Mouse (Mus musculus) adipocyte (in vitro differentiated cells): ENCODE measurements around the gene Rnf186.
"Not testable (repeated sequence)": the region's sequence is repeated elsewhere in the genome, so short reads cannot be mapped to it uniquely, and the experiment has no call there.

Source experiments
- DNase-seq: peaks from one replicate; pipeline ENCODE4 v3.0.0-alpha.2; 2016; ENCODE audit warnings: low spot score

Rnf186 gene

DNA sequence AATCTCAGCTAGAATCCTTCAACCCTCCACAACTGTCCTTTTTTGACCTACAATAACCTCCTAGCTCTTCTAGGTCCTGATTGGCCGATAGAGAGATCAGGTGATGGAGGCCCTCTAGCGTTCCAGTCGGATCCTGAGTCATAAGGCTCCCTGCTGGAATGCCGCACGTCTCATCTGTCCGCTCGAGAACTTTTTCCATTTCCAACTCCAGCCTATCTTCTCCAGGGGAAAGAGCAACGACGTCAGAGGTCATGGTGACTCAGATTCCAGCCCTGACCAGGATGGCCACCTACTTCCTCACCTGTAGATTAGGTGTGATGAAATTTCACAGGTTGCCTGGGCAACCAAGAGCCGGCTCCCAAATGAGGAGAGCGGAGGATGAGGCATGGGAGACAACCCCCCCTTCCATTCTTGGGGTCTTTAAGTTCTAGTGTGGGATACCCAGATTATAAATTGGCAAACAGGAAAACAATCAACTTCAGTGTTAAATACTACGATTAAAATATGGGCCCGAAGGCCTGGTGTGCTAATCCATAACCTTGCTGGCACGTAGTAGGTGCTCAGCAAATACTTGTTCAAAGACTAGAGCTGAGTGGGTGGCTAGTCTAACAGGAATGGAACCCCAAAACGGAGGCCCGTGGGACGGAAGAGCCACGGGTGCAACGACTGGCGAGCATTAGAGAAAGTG lies 5.4 kb downstream of the Rnf186 start:
- DNase-seq, result peak; percentile 88

DNA sequence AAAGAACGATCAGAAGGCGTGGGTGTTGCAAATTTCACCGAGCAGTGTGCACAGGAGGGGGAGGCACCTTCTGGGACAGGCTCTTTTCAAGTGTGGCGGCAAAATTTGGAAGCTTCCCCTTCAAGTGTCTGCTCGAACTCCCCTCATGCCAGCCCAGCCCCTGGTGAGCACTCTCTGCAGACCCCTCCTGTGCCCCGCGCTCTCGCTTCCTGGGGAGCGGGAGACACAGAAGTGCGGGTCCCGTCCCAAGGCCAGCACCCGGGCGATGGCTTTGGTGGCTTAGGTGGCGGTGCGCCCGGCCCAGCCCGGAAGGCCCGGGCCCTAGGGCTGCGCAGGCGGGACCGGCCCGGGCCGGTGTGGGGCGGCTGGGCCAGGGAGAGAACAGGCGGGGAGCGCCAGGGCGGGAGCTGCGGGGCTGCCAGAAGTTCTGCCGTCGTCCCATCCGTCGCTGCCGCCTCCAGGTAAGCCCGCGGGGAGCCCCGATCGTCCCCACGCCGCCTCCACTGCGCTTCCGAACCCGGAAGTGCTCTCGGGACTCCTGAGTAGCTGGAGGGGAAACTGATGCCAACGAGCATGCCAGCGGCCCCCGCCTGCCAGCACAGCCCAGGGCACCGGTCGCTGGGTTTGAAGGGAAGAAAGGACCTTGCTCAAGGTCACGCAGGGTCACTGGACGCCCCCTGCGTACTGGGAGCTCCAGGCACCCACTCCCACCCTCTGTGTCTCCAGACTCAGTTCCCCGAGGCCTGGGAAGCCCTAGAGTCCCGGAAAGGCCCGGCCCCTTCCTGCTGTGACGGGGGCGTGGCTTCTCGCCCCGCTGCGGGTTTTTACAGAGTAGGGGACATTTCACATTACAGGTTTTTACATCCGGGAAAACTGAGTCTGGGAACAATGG lies 6.2 kb downstream of the Rnf186 start, which contains the start of gene Tmco4:
Gene Tmco4, plus strand, starts transcription at position 62 of the 892 bp plus-strand sequence.
- DNase-seq, result peak; percentile 87

DNA sequence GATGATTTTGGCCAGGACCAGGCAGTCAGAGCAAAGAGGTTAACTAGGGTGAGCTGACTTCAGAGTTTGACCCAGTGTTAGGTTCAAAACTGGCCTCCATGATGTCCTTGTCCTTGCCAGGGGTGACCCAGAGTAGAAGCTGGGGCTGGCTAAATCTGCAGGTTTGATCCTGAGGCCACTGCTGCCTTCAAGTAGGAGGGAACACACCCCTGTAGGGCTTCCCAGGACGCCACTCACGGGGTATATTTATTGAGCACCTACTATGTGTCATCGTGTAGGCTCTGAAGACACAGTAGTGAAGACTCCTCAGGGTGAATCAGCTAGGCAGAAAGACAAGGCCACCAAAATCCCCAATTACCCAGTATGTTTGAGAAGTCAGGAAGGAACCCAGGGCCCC lies 6.8 kb downstream of the Rnf186 start:
- DNase-seq, result no peak

DNA sequence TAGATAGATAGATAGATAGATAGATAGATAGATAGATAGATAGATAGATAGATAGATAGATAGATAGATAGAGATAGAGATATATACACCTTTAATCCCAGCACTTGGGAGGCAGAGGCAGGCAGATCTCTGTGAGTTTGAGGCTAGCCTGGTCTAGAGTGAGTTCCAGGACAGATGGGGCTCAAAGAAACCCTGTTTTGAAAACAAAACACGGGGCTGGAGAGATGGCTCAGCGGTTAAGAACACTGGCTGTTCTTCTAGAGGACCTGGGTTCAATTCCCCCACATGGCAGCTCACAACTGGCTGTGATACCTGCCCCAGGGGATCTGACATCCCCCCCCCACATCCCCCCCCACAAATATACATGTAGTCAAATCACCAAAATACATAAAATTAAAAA lies 7.6 kb downstream of the Rnf186 start:
- DNase-seq, result not testable (repeated sequence)

DNA sequence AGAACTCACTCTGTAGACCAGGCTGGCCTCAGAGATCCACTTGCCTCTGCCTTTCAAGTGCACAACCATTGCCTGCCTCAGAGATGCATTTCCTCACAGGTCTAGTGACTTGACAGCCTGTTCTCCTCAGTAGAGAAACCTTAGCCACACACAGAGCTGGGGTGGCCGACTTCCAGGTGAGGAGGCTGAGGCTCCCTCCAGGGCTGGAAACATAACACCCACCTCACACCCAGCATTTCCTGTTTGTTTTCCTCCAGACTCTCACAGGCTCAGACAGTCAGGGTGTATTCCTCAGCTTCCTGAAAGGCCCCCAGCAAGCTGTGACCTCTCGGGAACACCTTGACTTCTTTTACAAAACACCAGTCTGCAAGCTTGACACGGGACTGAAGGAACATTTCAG lies 8.3 kb downstream of the Rnf186 start:
- no peak for DNase-seq

DNA sequence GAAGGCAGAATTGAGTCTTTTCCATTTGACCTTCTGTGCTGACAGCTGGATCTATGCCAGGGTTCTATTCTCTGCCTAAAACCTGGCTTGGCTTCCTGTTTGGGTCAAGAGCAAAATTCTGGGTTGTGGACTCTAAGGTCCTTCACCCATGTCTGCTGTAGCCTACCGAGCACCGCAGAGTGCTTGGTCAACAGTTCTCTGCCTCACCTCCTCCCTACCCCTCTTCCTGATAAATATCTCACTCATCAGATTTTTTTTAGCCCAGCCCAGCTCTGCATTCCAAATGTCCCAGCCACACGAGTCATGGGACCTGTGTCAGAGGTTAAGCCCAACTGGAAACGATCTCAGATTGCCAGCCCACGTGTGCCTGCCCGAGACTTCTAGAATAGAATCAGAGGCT lies 9.1 kb downstream of the Rnf186 start:
- DNase-seq, result peak; percentile 63

DNA sequence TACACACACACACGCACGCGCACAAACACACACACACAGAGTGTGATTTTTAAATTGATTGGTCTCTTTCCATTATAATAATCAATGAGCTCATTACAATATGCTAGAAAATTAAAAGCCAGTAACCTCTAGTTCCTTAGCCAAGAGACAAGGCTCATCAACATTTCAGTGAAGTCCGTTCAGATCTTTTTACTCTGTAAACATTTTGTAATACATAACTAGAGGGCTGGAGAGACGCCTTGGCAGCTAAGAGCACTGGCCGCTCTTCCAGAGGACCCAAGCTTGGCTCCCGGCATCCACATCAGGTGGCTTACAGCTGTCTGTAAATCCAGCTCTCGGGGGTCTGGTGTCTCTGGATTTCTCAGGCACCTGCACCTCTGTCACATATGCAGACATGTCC lies 13.1 kb downstream of the Rnf186 start:
- DNase-seq, result no peak

DNA sequence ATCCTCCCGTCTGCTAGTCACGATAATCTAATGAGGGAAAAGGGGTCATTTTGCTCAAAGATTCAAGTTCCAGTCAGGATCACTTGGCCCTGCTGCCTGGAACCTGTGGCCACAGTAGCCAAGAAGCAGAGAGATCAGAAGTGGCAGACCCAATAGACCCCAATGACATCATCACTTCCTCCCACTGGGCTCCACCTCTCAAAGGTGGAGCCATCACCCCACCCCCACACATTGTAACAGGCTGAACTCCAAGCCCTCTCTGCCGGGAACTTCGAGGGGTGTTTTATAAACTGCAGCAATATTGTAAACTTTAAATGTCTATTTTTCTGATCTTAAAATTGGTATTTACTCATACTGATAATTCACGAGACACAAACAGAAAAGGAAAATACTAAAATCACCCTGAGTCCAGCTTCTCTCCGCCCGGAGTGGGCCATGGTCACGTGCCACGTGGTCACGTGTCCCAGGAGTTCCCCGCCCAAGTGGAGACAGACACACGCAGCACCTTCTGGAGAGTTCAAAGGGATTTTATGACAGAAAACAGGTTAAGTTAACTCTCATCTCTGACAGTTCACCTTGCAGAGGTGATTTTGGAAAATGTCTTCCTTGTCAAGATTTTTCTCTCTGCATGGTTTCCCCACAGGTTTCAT lies 14.0 kb downstream of the Rnf186 start:
- no peak for DNase-seq

DNA sequence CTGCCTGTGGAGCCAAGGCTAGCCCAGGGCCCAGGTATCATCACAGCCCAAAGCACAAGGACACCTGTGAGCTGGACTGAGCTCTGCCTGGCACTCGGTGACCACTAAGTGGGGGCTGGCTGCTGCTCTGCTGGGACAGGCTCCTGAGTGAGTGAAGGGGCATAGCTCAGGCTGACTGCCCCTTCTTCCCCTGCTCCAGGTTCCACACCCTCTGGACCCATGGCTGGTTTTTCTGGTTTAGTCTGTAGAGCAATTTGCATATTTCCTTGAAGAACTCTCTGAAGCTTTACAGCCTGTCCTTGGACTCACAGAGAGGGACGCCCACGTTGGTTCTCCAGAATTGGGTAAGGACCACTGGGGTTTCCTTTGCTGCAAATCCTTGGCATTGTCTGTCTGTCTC lies 16.5 kb downstream of the Rnf186 start:
- DNase-seq, result no peak

DNA sequence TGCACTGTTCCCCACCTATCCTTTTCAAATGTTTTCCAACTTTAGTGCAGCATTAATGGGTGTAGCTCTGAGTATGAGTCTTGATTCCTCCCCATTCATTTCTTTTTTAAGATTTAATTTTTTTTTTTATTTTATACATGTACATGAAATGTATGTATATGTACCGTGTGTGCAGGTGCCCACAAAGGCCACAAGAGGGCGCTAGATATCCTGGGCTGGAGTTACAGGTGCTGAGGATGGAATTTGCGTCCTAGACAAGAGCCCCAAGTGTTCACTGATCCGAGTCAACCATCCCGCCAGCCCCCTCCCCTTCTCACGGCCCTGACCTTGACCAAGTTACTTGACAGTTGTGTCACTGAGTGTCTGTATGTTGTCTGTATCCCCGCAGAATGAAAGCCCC lies 17.8 kb downstream of the Rnf186 start:
- DNase-seq, result no peak

DNA sequence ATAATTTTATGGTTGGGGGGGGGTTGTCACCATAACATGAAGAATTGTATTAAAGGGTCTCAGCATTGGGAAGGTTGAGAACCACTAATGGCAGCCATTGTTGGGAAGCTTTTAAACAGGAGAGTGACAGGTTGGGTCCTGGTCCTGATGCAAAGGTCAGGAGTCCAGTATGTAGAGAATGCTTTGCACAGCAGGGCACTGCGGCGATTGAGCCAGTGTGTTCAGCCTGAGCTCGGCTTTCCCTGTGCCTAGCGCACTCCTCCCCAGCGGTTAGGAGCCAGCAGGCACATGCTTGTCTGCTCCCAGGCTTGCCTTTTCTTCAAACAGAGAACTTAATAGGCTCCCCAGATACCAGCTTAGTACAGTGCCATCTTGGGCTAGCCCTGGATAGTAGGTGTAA lies 19.4 kb downstream of the Rnf186 start:
- no peak for DNase-seq

DNA sequence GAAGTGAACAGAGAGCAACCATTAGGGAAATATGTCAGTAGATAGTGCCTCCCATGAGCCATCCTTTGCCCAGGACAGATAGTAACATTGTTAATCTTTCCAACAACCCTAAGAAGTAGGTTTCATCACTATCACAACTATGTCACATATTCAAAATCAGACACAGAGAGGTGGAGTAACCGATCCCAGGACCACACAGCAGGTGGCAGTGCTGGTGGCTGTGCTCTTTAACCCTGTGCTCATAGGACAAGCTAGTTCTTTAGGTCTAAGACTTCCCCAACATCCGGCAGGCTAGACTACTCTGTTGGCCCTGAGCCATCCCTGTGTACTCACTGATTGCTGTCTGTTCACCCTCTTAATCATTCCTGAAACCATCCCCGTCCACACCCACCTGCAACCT lies 27.5 kb downstream of the Rnf186 start:
- no peak for DNase-seq

DNA sequence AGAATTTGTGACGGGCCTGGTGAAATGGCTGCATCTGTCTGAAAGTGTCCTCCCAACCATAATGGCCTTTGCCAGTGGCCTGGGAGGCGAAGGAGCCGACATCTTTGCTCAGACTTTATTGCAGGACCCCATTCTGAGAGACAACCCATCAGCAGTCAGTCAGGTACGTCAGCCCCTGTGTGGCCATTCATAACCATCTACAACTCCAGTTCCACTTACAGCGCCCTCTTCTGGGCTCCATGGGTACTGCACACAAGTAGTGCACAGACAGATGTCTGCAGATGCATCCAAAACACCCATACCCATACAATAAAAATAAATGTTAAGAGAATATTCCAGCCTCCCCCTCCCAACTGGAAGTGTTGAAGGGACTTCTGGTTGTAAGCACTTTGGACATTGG lies 29.5 kb downstream of the Rnf186 start:
- DNase-seq, result no peak

DNA sequence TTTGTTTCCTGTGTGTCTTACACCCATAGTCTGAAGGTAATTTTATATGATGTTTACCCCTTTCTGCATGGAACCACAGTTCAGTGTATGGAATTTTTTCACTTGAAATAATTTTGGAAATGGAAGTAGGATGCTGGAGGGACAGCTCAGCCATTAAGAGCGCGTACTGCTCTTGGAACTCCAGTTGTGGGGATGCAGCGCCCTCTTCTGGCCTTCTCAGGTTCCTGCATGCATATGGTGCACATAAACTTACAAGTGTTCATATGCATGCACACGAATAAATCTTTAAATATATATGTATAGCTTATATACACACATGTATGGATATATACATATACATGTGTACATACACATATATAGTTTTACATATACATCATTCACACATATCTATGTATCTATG lies 30.2 kb downstream of the Rnf186 start:
- DNase-seq, result no peak

DNA sequence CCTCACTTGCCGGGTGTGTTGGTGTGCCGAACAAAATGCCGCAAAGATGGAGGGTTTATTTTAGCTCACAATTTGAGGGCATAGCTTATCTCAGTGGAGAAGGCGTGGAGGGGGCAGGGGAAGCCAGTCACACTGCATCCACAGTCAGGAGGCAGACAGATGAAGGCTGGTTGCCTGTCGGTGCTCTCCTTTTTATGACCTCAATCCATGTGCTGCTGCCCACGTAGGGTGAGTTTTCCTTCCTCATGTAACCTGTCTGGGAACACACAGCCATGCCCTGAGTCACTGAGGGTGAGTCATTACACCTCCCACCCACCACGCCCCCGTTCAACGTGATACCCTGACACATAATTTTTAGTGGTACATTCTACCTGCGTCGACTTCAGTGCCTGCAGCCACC lies 31.7 kb downstream of the Rnf186 start:
- no peak for DNase-seq

DNA sequence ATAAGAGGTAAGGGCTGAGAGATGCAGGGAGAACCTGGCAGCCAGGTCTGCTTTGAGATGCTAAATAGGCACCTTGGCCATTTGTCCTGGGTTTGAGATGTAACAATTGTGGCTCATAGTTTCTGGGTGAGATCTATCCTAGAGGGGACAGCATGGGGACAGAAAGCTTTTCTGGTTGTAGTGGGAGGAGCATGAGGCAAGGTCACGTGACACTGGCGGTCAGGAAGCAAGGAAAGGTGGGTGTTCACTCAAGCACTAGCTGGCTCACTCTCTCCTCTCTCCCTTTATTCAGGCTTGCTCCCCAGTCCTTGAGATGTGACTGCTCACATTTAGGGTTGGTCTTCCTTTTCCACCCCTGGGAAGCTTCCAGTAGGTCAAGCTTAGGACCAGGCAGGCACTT lies 34.1 kb downstream of the Rnf186 start:
- DNase-seq, result no peak

DNA sequence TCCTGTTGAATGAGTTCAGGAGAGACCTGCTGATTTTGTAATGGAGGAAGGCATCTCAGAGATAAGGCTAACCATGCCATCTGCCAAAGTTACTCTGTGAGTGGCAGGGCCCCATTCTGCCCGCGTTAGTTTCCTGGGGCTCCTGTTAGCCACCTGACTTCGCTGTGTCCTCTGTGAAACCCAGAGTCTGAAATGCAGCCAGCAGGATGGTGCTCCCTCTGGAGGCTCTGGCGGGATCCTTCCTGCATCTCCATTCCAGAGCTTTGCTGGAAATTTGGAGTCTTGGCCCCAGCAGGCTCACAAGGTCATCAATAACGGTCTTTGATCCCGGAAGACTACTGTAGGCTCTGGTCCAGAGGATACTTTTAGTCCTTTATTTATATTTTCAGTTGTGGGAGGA lies 34.5 kb downstream of the Rnf186 start:
- DNase-seq, result peak; percentile 23

DNA sequence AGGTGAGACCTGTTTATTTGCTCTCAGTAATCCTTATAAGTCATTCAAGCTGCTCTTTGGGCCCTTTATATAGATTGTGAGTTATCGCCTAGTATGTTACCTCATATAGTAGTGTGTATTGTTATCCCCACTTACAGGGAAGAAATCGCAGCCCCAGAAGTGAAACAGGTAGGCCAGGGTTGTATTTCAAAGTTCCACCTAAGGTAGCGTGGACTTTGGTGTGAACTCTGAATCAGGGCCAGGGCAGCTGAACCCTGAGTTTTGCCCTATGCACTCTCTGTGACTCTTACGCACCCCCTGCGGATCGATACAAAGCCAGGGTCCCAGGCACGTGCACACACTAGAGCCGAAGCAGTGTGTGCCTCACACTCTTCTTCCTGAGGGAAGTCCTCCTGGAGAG lies 37.2 kb downstream of the Rnf186 start:
- DNase-seq, result no peak

DNA sequence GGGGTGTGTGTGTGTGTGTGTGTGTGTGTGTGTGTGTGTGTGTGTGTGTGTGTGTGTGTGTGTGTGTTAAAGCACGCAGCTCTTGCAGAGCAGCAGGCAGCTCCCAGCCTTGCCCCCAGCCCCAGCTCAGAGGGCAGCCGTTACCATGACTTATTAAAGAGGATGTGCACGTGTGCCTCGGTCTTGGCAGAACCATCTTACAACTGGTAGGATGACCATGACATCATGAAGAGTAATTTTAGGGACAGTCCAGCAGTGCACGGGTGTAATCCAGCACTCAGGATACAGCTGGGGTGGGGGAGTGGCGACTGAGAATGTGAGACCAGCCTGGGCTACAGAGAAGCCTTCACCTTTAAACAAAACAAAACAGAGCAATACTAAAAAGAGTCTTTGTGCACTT lies 38.3 kb downstream of the Rnf186 start:
- DNase-seq, result no peak

DNA sequence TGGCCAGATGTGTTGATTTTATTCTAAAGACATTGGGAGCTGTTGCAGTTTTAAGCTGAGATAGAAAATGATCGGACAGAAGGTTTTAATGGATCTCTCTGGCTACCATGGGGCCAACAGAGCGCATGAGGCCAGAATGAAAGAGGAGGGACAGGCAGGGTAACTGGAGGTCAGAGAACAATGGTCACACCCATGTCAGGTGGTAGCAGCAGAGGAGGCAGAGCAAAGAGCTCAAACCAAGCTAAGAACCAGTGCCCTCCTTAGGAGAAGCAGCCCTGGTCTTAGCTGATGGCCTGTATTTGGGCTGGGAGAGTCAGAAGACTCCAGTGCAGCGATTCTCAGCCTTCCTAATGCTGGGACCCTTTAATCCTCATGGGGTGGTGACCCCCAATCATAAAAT lies 40.4 kb downstream of the Rnf186 start:
- no peak for DNase-seq

DNA sequence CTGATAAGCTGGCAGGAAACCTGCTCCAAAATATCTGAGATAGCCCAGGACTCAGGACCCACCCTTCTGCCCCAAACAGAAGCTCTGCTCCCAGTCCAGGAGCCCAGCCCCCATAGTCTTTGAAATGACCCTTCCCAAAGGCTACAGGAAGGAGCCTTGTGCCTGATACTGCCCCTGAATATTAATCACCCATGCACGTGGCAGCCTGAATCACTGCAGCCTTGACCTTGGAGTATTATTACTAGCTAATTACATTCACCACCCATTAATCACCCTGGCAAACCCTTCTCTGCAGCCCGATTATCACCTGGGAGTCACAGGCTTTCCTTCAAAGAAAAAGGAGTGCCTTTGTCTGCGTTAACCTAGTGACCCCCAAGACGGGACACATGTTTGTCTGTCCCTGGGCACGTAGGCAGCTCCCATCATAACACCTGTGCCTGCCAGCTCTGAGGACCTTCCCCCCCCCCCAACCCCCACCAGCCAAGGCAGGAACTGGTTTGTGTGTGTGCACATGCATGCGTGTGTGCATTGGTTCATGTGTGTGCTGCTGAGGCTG lies 41.1 kb downstream of the Rnf186 start:
- no peak for DNase-seq

DNA sequence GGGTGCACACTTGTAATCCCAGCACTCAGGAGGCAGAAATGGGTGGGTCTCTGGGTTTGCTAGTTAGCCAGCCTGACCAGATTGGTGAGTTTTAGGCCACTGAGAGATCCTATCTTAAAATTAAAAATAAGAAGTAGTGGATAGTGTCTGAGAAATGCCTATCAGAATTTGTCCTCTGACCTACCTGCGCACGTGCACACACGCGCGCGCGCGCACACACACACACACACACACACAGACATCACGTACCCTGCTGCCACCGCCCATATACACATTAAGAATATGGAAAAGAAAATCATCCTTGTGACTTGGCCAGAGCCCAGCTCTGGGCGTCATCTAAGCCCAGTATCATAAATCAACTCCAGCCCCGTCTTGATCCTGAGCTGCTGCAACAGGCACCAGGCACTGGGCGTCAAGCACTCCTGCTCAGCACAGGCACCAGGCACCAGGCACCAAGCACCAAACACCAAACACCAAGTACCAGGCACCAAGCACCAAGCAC lies 44.3 kb downstream of the Rnf186 start:
- no peak for DNase-seq

DNA sequence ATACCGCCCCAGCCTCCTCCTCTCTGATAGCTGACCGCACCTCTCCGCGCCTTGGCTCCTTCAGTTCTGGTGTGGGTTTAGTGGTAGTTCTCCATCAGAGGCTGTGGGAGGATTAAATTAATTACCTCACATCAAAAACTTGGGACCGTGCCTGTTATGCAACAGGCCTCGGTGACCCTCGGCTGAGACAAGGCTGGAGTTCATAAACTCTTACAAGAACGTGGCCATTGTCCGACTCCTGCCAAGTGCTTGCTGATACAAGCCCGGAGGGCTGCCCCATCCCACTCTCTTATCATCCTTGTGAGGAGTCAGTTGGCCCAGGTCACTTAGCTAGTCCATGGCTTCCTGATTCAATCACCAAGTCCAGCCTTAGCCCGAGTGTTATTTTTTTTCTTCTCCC lies 46.4 kb downstream of the Rnf186 start:
- no peak for DNase-seq
